Mouse (Mus musculus) heart, adult 2 months (tissue): ENCODE measurements around the gene 2810408A11Rik. TPM values are rescaled to one million over a fixed set of nuclear protein-coding genes. Genes with fewer than 3 reads are reported as not detected.
"Not testable (repeated sequence)": the region's sequence is repeated elsewhere in the genome, so short reads cannot be mapped to it uniquely, and the experiment has no call there.

Source experiments
- DNase-seq, 2 experiments: peaks; one replicate each; pipeline ENCODE4 v3.0.0; 2021
- H3K27ac ChIP-seq: fragments of 200-600 bp; 2 replicates; pipeline ENCODE4 v1.8.1; 2022
- H3K27me3 ChIP-seq: fragments of 200-500 bp; 2 replicates; pipeline ENCODE4 v1.6.1; 2012; ENCODE audit warnings: mild to moderate bottlenecking, low read length, inconsistent platforms, mixed read lengths; ENCODE audit not compliant: control insufficient read depth, insufficient read depth
- H3K36me3 ChIP-seq: fragments of 200-500 bp; 2 replicates; pipeline ENCODE4 v1.6.1; 2012; ENCODE audit warnings: low read length, inconsistent platforms; ENCODE audit not compliant: control insufficient read depth, insufficient read depth
- H3K4me1 ChIP-seq: fragments of 200-500 bp; 2 replicates; pipeline ENCODE4 v1.6.1; 2011; ENCODE audit warnings: low read length; ENCODE audit not compliant: control insufficient read depth, insufficient read depth
- H3K4me3 ChIP-seq: fragments of 200-600 bp; 2 replicates; pipeline ENCODE4 v1.8.1; 2022
- H3K79me2 ChIP-seq: fragments of 200-500 bp; replicated peaks from 2 replicates; pipeline ENCODE4 v1.6.1; 2012; ENCODE audit warnings: mild to moderate bottlenecking, inconsistent platforms, low read length, moderate library complexity, mixed read lengths; ENCODE audit not compliant: control insufficient read depth, insufficient read depth
- H3K9ac ChIP-seq: fragments of 200-500 bp; 2 replicates; pipeline ENCODE4 v1.6.1; 2012; ENCODE audit warnings: low read depth, mild to moderate bottlenecking, control low read depth, inconsistent platforms, low read length, mixed read lengths
- CTCF ChIP-seq: fragments of 200-600 bp; IDR thresholded peaks from 2 replicates; pipeline ENCODE4 v1.8.1; 2022; ENCODE audit warnings: antibody characterized with exemption, mild to moderate bottlenecking, moderate library complexity
- EP300 ChIP-seq: fragments of 200-500 bp; IDR thresholded peaks from 2 replicates; pipeline ENCODE4 v1.6.1; 2011; ENCODE audit warnings: low read depth, low read length, control low read depth; ENCODE audit not compliant: insufficient read depth
- POLR2A ChIP-seq: fragments of 200-500 bp; IDR thresholded peaks from 2 replicates; pipeline ENCODE4 v1.6.1; 2011; ENCODE audit warnings: mild to moderate bottlenecking, low read depth, low read length, control low read depth; ENCODE audit not compliant: insufficient read depth
- WGBS: fragments of 180-500 bp; shearing (Covaris S2); methylation state at CpG from one replicate; pipeline ENCODE4 v1.1.7; 2018; 5-methylcytosine and 5-hydroxymethylcytosine counted together
- intact Hi-C: fragments of 180-260 bp; cut with DNase I; formaldehyde crosslinking; loops from one replicate; pipeline ENCODE4 v1.15.1; 2025
- polyA plus RNA-seq: library from polyadenylated mRNA; depleted of rRNA; stranded (reverse); fragments of >200 nt; gene quantifications from 2 replicates; pipeline ENCODE4 v1.2.3, GENCODE M21; 2012
- total RNA-seq, 2 experiments: library from RNA; stranded (reverse); gene quantifications; 2 replicates each; pipeline ENCODE4 v1.2.3; 2021

2810408A11Rik gene
- total and polyA plus RNA-seq, 3 experiments = 0.23 to 0.41 (median 0.34) TPM

GRCm38 (mm10) chr11:69917379-69917948 is 16.7 kb upstream of the 2810408A11Rik start:
- intact Hi-C loops = no loop called here
- no peak for DNase-seq
- H3K27me3 ChIP-seq = no peaks in the 10 kb centered on the region
- peaks cover 13% of the 10 kb centered on the region for H3K4me1 ChIP-seq
- no peak overlapping the region for H3K9ac ChIP-seq
- no peak overlapping the region for H3K4me3 ChIP-seq
- WGBS = 81% methylated on average over 8 of the region's 8 CpGs
- H3K27ac ChIP-seq = no peak overlapping the region
- H3K79me2 ChIP-seq = peaks cover 3% of the 10 kb centered on the region; the same call in 1 of the 2 replicates
- peaks cover 14% of the 10 kb centered on the region; the same call in 1 of the 2 replicates for H3K36me3 ChIP-seq
- TF ChIP-seq POLR2A (no peak), CTCF (no peak), EP300 (no peak)

GRCm38 (mm10) chr11:69916652-69917378 is 16.0 kb upstream of the 2810408A11Rik start:
- H3K9ac ChIP-seq, H3K27me3 ChIP-seq, H3K79me2 ChIP-seq, H3K27ac ChIP-seq, H3K4me3 ChIP-seq, intact Hi-C loops: not testable (repeated sequence)
- 56% methylated on average over 7 of the region's 7 CpGs for WGBS
- Histone ChIP-seq H3K36me3 (peaks cover 14% of the 10 kb centered on the region; the same call in 1 of the 2 replicates), H3K4me1 (peaks cover 11% of the 10 kb centered on the region)
- peak in 1 of 2 experiments; percentile 3 for DNase-seq

GRCm38 (mm10) chr11:69915667-69916627 is 15.2 kb upstream of the 2810408A11Rik start:
- DNase-seq = no peak
- no peak overlapping the region for H3K4me3 ChIP-seq
- 46% methylated on average over 5 of the region's 5 CpGs for WGBS
- TF ChIP-seq CTCF = peak; percentile 18; the same call in 1 of the 2 replicates
- no peak for TF ChIP-seq EP300
- no peaks in the 10 kb centered on the region for H3K27me3 ChIP-seq
- H3K36me3 ChIP-seq = peaks cover 14% of the 10 kb centered on the region; the same call in 1 of the 2 replicates
- peaks cover 3% of the 10 kb centered on the region; the same call in 1 of the 2 replicates for H3K79me2 ChIP-seq
- no peak overlapping the region for H3K9ac ChIP-seq
- intact Hi-C loops = no loop called here
- peaks cover 11% of the 10 kb centered on the region for H3K4me1 ChIP-seq
- H3K27ac ChIP-seq = no peak overlapping the region

GRCm38 (mm10) chr11:69914917-69915430 is 14.2 kb upstream of the 2810408A11Rik start:
- intact Hi-C loops = no loop called here
- Histone ChIP-seq H3K4me1 (peaks cover 11% of the 10 kb centered on the region), H3K36me3 (peaks cover 14% of the 10 kb centered on the region; the same call in 1 of the 2 replicates), H3K27me3 (no peaks in the 10 kb centered on the region), H3K9ac (no peak overlapping the region), H3K79me2 (peaks cover 3% of the 10 kb centered on the region; the same call in 1 of the 2 replicates), H3K4me3 (peak overlapping the region; percentile 97), H3K27ac (no peak overlapping the region)
- 26% methylated on average over 9 of the region's 9 CpGs for WGBS
- DNase-seq = no peak
- TF ChIP-seq EP300 = no peak
- no peak for TF ChIP-seq CTCF
- no peak for TF ChIP-seq POLR2A

- TF ChIP-seq POLR2A (no peak), EP300 (no peak), CTCF (no peak)
- Histone ChIP-seq H3K79me2 (peaks cover 3% of the 10 kb centered on the region; the same call in 1 of the 2 replicates), H3K9ac (peak overlapping the region; percentile 90), H3K4me3 (peak overlapping the region; percentile 97), H3K27me3 (no peaks in the 10 kb centered on the region), H3K4me1 (peaks cover 10% of the 10 kb centered on the region), H3K36me3 (peaks cover 14% of the 10 kb centered on the region; the same call in 1 of the 2 replicates), H3K27ac (peak overlapping the region; percentile 97)
- 1% methylated on average over 17 of the region's 17 CpGs for WGBS
- intact Hi-C loops = no loop called here
- DNase-seq = no peak
Measured at GRCm38 (mm10) chr11:69914372-69914764, 13.6 kb upstream of the 2810408A11Rik start.
